Mouse (Mus musculus): Measurements from ENCODE around the gene Wdr90. TPM values are rescaled to one million over a fixed set of nuclear protein-coding genes. Genes with fewer than 3 reads are reported as not detected.

Wdr90 gene
- polyA plus RNA-seq, 1 experiment from 2014 or later, result 24.9 TPM

DNA sequence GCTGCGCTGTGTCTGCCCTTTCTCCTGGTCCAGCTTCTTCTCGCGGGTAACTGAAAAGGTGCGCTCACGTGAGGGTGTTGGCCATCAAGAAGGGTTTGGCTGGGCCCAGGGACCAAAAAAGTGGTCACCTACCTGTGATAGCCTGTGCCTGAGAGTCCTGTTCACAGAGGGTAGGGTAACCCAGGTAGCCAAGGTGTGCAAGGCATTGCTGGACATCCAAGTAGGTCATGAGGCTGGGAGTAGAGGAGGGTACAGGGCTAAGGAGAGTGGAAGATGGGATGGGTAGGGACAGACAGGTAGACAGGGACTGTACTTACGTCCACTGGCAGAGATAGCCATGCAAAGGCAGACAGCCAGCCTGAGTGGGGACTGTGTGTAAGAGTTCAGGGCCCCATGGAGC lies 20.8 kb downstream of the Wdr90 start:
- Histone ChIP-seq H3K36me3 (peaks cover 61% of the 10 kb centered on the region), H3K9me3 (no peaks in the 10 kb centered on the region), H3K4me2 (replicated peaks) (no peak overlapping the region), H3K9ac (no peak overlapping the region), H3K27ac (no peak overlapping the region), H3K27me3 (no peaks in the 10 kb centered on the region), H3K4me1 (peaks cover 42% of the 10 kb centered on the region), H3K4me3 (no peak overlapping the region)
- no peak for ATAC-seq (ENCODE audit: low FRiP score, low read depth)
- WGBS, result 96% methylated on average over 6 of the region's 6 CpGs

GRCm38 (mm10) chr17:25839455-25840235 lies 21.7 kb downstream of the Wdr90 start:
- no peak overlapping the region; the same call in 1 of the 2 replicates for H3K9ac ChIP-seq
- no peak for ATAC-seq (ENCODE audit: low FRiP score, low read depth)
- no peak overlapping the region for H3K4me2 ChIP-seq (replicated peaks)
- H3K9me3 ChIP-seq, result no peaks in the 10 kb centered on the region
- 85% methylated on average over 14 of the region's 14 CpGs for WGBS
- H3K4me1 ChIP-seq, result peaks cover 44% of the 10 kb centered on the region
- no peak overlapping the region for H3K27ac ChIP-seq
- peaks cover 64% of the 10 kb centered on the region for H3K36me3 ChIP-seq
- no peaks in the 10 kb centered on the region for H3K27me3 ChIP-seq
- H3K4me3 ChIP-seq, result no peak overlapping the region

- no peak overlapping the region for H3K4me3 ChIP-seq
- H3K4me1 ChIP-seq, result peaks cover 49% of the 10 kb centered on the region
- no peaks in the 10 kb centered on the region for H3K27me3 ChIP-seq
- no peaks in the 10 kb centered on the region for H3K9me3 ChIP-seq
- WGBS, result 88% methylated on average over 4 of the region's 4 CpGs
- no peak overlapping the region for H3K9ac ChIP-seq
- H3K4me2 ChIP-seq (replicated peaks), result no peak overlapping the region
- ATAC-seq (ENCODE audit: low FRiP score, low read depth), result no peak
- H3K27ac ChIP-seq, result no peak overlapping the region
- H3K36me3 ChIP-seq, result peaks cover 66% of the 10 kb centered on the region
Measured at GRCm38 (mm10) chr17:25838904-25839303, 22.4 kb downstream of the Wdr90 start.

DNA sequence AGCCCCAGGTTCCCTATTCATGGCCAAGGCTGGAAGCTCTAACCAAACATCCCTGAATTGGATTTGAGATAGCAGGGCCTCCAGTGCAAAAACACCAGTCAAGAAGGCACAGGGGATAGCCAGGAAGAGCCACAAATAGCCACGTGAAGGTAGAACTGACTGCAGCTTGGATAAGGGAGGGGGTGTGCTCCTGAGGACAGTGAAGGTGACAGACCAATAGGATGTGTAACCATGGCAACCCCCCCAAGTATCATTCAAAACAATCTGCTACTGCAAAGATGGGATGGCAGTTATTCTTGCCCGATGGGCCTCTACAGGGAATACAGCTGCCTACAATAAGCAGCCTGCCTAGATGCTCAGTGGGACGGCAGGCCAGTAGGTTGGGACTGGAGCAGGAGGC lies 23.8 kb downstream of the Wdr90 start:
- peak overlapping the region; percentile 42; the same call in 1 of the 2 replicates for H3K4me3 ChIP-seq
- H3K27ac ChIP-seq, result no peak overlapping the region

GRCm38 (mm10) chr17:25837076-25837410 lies 24.3 kb downstream of the Wdr90 start, which contains the start of gene Rhbdl1:
TSS of gene Rhbdl1 (minus strand) at chr17:25837295.
- Histone ChIP-seq H3K27ac (peak within 1 kb of the TSS; percentile 33; the same call in 1 of the 2 replicates), H3K9me3 (no peaks in the 10 kb centered on the region), H3K27me3 (no peaks in the 10 kb centered on the region), H3K4me2 (replicated peaks) (peak within 1 kb of the TSS; percentile 98), H3K9ac (peak within 1 kb of the TSS; percentile 68), H3K4me1 (peaks cover 45% of the 10 kb centered on the region), H3K4me3 (peak within 1 kb of the TSS; percentile 42), H3K36me3 (peaks cover 56% of the 10 kb centered on the region)
- ATAC-seq (ENCODE audit: low FRiP score, low read depth), result no peak
- WGBS, result 3% methylated on average over 24 of the region's 29 CpGs

More for the DNA sequence above, 23.8 kb downstream of the Wdr90 start:
- Histone ChIP-seq H3K9ac (peak overlapping the region; percentile 68), H3K4me2 (replicated peaks) (peak overlapping the region; percentile 98), H3K4me1 (peaks cover 44% of the 10 kb centered on the region), H3K36me3 (peaks cover 61% of the 10 kb centered on the region), H3K27me3 (no peaks in the 10 kb centered on the region), H3K9me3 (no peaks in the 10 kb centered on the region)
- WGBS, result 68% methylated on average over 3 of the region's 3 CpGs
- no peak for ATAC-seq (ENCODE audit: low FRiP score, low read depth)

GRCm38 (mm10) chr17:25836397-25837075 lies 24.8 kb downstream of the Wdr90 start:
- peaks cover 50% of the 10 kb centered on the region for H3K4me1 ChIP-seq
- WGBS, result 24% methylated on average over 22 of the region's 23 CpGs
- H3K9me3 ChIP-seq, result no peaks in the 10 kb centered on the region
- H3K27ac ChIP-seq, result peak overlapping the region; percentile 33; the same call in 1 of the 2 replicates
- ATAC-seq (ENCODE audit: low FRiP score, low read depth), result no peak
- no peaks in the 10 kb centered on the region for H3K27me3 ChIP-seq
- peak overlapping the region; percentile 98 for H3K4me2 ChIP-seq (replicated peaks)
- H3K9ac ChIP-seq, result peak overlapping the region; percentile 68
- peak overlapping the region; percentile 42 for H3K4me3 ChIP-seq
- H3K36me3 ChIP-seq, result peaks cover 55% of the 10 kb centered on the region

DNA sequence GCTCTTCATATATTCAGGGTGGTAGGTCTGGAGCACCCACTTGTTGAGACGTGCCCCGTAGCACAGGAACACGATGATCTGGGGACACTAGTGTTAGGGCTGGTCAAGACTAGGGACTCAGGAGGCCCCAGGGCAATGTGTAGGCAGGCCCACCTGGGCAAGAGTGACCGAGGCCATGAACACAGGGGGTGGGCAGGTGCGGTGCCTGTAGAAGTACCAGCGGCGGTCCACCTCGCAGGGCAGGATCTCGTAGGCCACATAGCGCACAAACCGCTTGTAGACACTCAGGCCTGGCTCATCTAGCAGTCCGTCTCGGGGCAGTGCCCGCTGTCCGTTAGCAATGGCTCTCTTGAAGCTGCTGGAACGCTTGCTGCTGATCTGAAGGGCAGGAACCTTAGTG lies 25.5 kb downstream of the Wdr90 start:
- Histone ChIP-seq H3K4me2 (replicated peaks) (peak overlapping the region; percentile 98; the same call in 1 of the 2 replicates), H3K9ac (0 out of 2 replicates have a peak overlapping the region, but pooled peaks have one; percentile 68), H3K36me3 (peaks cover 55% of the 10 kb centered on the region), H3K4me1 (peaks cover 57% of the 10 kb centered on the region), H3K9me3 (no peaks in the 10 kb centered on the region), H3K4me3 (peak overlapping the region; percentile 3; the same call in 1 of the 2 replicates), H3K27ac (no peak overlapping the region), H3K27me3 (no peaks in the 10 kb centered on the region)
- WGBS, result 93% methylated on average over 16 of the region's 16 CpGs
- no peak for ATAC-seq (ENCODE audit: low FRiP score, low read depth)

DNA sequence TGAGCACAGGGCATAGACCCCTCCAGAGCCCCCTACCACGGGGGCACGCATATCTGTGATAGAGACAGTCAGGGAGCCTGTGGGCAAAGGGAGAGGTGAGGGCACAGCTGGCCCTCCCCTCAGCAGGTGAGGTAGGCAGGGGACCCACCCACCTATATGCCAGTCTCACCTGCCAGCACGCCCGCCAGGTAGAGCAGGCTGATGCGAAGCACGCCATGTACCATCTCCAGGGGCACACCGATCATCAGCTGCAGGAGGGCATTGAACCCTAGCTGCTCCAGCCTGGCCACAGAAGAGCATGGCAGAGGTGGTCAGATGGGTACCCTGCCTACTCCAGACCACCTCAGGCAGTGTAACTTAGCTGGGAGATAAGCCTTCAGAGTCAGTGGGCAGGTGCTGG lies 26.0 kb downstream of the Wdr90 start:
- peaks cover 62% of the 10 kb centered on the region for H3K4me1 ChIP-seq
- WGBS, result 93% methylated on average over 7 of the region's 7 CpGs

GRCm38 (mm10) chr17:25834595-25835222 lies 26.6 kb downstream of the Wdr90 start:
- Histone ChIP-seq H3K4me3 (peak overlapping the region; percentile 88), H3K36me3 (peaks cover 54% of the 10 kb centered on the region), H3K9me3 (no peaks in the 10 kb centered on the region), H3K27me3 (no peaks in the 10 kb centered on the region), H3K27ac (no peak overlapping the region), H3K4me1 (peaks cover 68% of the 10 kb centered on the region), H3K9ac (peak overlapping the region; percentile 75), H3K4me2 (replicated peaks) (peak overlapping the region; percentile 98)
- WGBS, result 87% methylated on average over 12 of the region's 12 CpGs
- no peak for ATAC-seq (ENCODE audit: low FRiP score, low read depth)

More for the DNA sequence above, 26.0 kb downstream of the Wdr90 start:
- Histone ChIP-seq H3K4me2 (replicated peaks) (peak overlapping the region; percentile 98), H3K27me3 (no peaks in the 10 kb centered on the region), H3K9me3 (no peaks in the 10 kb centered on the region), H3K36me3 (peaks cover 55% of the 10 kb centered on the region), H3K4me3 (0 out of 2 replicates have a peak overlapping the region, but pooled peaks have one; percentile 88), H3K27ac (no peak overlapping the region), H3K9ac (peak overlapping the region; percentile 75; the same call in 1 of the 2 replicates)
- ATAC-seq (ENCODE audit: low FRiP score, low read depth), result no peak

DNA sequence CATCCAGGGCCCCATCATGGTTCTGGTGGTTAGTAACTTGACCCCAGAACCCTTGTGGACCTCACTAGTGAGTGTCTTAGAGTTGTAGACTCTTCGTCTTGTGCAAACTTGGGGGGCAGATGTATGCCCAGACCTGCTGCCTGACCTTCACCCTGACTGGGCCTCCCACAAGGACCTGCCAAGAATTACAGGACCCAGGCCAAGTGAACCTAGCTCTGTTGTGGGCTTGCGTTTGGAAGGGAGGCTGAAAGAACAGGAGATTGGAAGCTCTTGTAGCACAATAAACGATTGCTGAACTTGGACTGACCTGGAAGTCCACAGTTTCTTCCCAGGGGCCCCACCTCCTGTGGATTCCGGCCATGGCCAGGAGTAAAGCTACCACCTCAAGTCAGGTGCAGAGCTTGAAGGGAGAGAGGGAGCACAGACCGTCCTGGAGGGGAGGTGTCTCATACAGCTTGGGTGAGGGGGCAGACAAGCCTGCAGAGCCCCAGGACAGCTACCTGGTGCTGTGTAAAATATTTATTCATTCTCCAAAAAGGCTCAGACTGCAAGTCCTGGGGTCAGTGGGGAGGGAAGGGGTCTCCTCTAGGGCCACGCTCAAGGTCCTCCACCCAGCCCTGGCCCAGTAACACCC lies 27.2 kb downstream of the Wdr90 start:
- H3K9ac ChIP-seq, result peak overlapping the region; percentile 75
- peaks cover 74% of the 10 kb centered on the region for H3K4me1 ChIP-seq
- peaks cover 47% of the 10 kb centered on the region for H3K36me3 ChIP-seq

GRCm38 (mm10) chr17:25833291-25833663 lies 28.0 kb downstream of the Wdr90 start, which contains the start of gene Stub1:
TSS of gene Stub1 (minus strand) at chr17:25833404.
- Histone ChIP-seq H3K27me3 (no peaks in the 10 kb centered on the region), H3K4me2 (replicated peaks) (peak within 1 kb of the TSS; percentile 98), H3K9ac (peak within 1 kb of the TSS; percentile 91), H3K36me3 (peaks cover 42% of the 10 kb centered on the region), H3K9me3 (no peaks in the 10 kb centered on the region), H3K4me3 (peak within 1 kb of the TSS; percentile 88), H3K4me1 (peaks cover 78% of the 10 kb centered on the region), H3K27ac (peak within 1 kb of the TSS; percentile 92)
- WGBS, result 0% methylated on average over 24 of the region's 24 CpGs
- ATAC-seq (ENCODE audit: low FRiP score, low read depth), result peak; percentile 60

More for the DNA sequence above, 27.2 kb downstream of the Wdr90 start:
- peak overlapping the region; percentile 88 for H3K4me3 ChIP-seq
- peak overlapping the region; percentile 98 for H3K4me2 ChIP-seq (replicated peaks)
- ATAC-seq (ENCODE audit: low FRiP score, low read depth), result no peak
- H3K27ac ChIP-seq, result peak overlapping the region; percentile 92
- 41% methylated on average over 6 of the region's 6 CpGs for WGBS
- H3K27me3 ChIP-seq, result no peaks in the 10 kb centered on the region
- H3K9me3 ChIP-seq, result no peaks in the 10 kb centered on the region

Data from limb, embryonic 13.5 days (tissue).